Mouse (Mus musculus) megakaryocyte, embryonic 14.5 days (primary cell): ENCODE results near the gene Kpnb1. TPM values are rescaled to one million over a fixed set of nuclear protein-coding genes. Genes with fewer than 3 reads are reported as not detected.

ENCODE experiments used
- H3K27me3 ChIP-seq: replicated peaks from 2 replicates; pipeline ENCODE3; 2012; ENCODE audit warnings: inconsistent platforms
- H3K36me3 ChIP-seq: replicated peaks from 2 replicates; pipeline ENCODE3; 2012; ENCODE audit warnings: low read length, inconsistent platforms, mixed read lengths
- H3K4me1 ChIP-seq: 2 replicates; pipeline ENCODE4 v1.6.1; 2012; ENCODE audit warnings: inconsistent platforms
- H3K4me3 ChIP-seq: replicated peaks from 2 replicates; pipeline ENCODE3; 2012; ENCODE audit warnings: moderate library complexity, mild to moderate bottlenecking, inconsistent platforms
- H3K9me3 ChIP-seq: 2 replicates; pipeline ENCODE4 v1.6.1; 2012; ENCODE audit warnings: inconsistent platforms
- FLI1 ChIP-seq: IDR thresholded peaks from 2 replicates; pipeline ENCODE4 v1.6.1; 2012; ENCODE audit warnings: low read length, inconsistent platforms, mixed read lengths
- GATA1 ChIP-seq: IDR thresholded peaks from 3 replicates; pipeline ENCODE4 v1.6.1; 2012; ENCODE audit warnings: mixed read lengths, low read length, inconsistent platforms, borderline replicate concordance
- polyA plus RNA-seq: library from polyadenylated mRNA; stranded (reverse); fragments of >175 nt; gene quantifications from 2 replicates; pipeline ENCODE4 v1.2.3, GENCODE M21; 2012; ENCODE audit warnings: low replicate concordance; ENCODE audit not compliant: insufficient read depth

Gene Kpnb1
- polyA plus RNA-seq, 1 experiment, result 10.2 TPM

DNA sequence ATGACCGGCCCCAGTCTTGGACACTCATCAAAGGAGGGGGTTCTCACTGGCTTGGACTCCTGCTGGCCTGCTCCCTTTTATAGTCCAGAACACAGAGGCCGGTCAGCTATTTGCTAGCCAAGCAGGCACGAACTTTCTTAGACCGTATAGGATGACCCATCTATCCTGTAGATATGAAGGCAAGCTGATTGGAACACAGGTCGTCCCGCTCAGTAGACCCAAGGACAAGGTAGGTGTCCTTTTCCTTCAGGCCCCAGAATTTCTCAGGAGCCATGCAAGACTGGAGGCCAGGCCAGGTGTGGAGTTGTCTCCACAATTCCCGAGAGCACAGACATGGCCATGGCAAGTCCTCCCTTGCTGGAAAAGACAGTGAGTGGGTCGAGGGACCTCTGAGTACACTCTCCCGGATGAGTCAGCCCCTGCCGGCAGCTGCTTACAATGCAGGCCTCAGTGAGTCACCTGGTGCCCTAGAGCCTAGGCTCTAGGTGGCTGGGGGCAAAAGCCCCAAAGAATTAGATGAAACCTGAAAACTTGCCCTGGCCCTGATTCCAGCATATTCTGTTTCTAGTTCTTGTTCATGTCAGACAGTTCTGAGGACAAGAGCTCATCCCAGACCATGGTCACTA lies 34.9 kb downstream of the Kpnb1 start:
- Histone ChIP-seq H3K4me1 (peaks cover 58% of the 10 kb centered on the region), H3K36me3 (peaks cover 54% of the 10 kb centered on the region), H3K4me3 (no peak overlapping the region), H3K9me3 (no peaks in the 10 kb centered on the region), H3K27me3 (peaks cover 7% of the 10 kb centered on the region)
- TF ChIP-seq GATA1 (no peak), FLI1 (no peak)

DNA sequence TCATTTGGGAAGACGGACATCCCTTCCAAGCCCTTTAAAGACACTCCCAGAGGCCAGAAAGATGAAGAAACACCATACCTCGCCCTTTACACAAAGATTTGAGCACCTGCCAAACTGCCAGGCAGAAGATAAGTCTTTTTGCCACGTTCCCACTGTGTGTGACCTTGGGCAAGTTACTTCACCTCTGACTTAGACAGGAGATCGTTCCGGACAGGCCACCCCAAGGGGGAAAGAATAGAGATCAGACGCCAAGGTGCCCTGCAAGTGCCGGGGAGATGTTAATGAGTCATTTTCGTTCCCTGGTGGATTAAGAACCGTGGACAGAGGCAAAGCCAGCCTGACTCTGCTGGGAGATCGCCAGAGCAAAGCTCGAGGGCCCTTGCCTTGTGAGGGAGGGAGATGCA lies 35.7 kb downstream of the Kpnb1 start:
- H3K4me1 ChIP-seq, result peaks cover 59% of the 10 kb centered on the region
- peaks cover 7% of the 10 kb centered on the region for H3K27me3 ChIP-seq
- H3K9me3 ChIP-seq, result no peaks in the 10 kb centered on the region
- H3K36me3 ChIP-seq, result peaks cover 54% of the 10 kb centered on the region
- peak overlapping the region; percentile 98 for H3K4me3 ChIP-seq
- TF ChIP-seq FLI1, result no peak
- TF ChIP-seq GATA1, result no peak

DNA sequence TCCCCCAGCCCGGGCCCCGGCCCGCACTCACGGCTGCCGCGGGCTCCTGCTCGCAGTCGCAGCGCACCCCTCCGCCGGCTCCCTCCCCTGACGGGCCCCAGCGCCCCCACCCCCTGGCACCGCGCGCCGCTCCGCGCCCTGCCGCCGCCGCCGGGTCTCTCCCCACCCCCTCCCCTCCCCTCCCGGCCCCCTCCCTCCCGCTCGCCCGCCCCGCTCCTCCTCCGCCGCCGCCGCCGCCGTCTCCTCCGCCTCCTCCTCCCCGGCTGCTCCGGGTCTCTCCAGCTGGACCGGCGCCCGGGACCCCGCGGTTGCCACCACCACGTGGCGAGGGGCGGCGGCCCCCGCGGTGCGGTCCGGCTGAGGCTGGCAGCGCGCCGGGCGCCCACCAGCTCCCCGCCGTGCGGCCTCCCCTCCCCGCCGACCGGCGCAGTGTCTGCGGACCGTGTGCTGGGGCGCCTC lies 36.3 kb downstream of the Kpnb1 start, which contains the start of gene Tbkbp1:
Gene Tbkbp1 (minus strand): TSS at position 153 of the 459 bp plus-strand sequence.
- H3K27me3 ChIP-seq, result peaks cover 7% of the 10 kb centered on the region

DNA sequence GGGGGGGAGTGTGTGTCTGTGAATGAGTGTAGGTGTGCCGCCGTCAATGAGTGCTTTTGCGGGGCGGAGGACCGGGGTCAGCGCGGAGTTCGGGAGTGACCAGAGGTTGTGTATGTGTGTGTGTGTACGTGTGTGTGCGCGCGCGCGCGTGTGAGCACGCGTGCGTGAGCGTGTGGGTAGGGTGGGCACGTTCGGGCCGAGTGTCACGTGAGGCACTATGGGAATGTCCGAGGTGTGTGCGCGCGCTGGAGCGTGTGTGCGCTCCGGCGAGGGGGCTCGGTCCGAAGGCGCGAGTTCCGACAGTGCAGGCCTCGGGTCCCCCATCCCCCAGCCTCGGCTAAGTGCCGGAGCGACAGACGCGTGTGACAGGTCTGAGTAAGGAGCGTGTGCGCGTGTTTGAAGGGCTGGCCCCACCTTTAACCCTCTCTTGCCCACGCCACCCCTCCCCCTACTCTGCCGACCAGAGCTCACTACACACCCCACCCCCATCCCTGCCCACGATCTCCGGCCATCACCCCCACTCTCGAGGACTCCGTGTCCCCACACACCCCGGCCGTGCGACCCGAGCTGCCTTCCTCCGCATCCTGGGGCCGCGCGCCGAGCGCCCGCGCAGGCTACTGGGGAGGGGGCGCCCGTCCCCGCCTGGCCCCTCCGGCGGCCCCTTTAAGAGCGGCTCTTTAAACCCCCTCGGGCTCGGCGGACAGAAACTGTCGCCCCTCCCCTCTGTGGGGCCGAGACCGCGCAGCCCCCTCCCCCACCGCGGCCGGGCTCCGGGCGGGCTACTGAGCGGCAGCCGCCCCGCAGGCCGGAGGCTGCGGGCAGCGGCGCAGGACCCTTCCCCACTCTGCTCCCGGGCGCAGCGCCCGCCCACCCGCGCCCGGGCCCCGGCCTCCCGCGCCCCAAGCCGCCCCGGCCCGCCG lies 37.0 kb downstream of the Kpnb1 start:
- H3K27me3 ChIP-seq, result peaks cover 7% of the 10 kb centered on the region

More for the DNA sequence above, 36.3 kb downstream of the Kpnb1 start, which contains the start of gene Tbkbp1:
- Histone ChIP-seq H3K4me1 (peaks cover 64% of the 10 kb centered on the region), H3K36me3 (peaks cover 53% of the 10 kb centered on the region), H3K9me3 (no peaks in the 10 kb centered on the region), H3K4me3 (peak within 1 kb of the TSS; percentile 98)
- no peak for TF ChIP-seq FLI1
- no peak for TF ChIP-seq GATA1

GRCm38 (mm10) chr11:97149995-97150410 lies 37.7 kb downstream of the Kpnb1 start:
- Histone ChIP-seq H3K4me1 (peaks cover 77% of the 10 kb centered on the region), H3K36me3 (peaks cover 53% of the 10 kb centered on the region), H3K27me3 (peaks cover 7% of the 10 kb centered on the region), H3K4me3 (peak overlapping the region; percentile 98), H3K9me3 (no peaks in the 10 kb centered on the region)
- no peak for TF ChIP-seq GATA1
- no peak for TF ChIP-seq FLI1

More for the DNA sequence above, 37.0 kb downstream of the Kpnb1 start:
- Histone ChIP-seq H3K4me3 (peak overlapping the region; percentile 98), H3K9me3 (no peaks in the 10 kb centered on the region), H3K36me3 (peaks cover 53% of the 10 kb centered on the region), H3K4me1 (peaks cover 71% of the 10 kb centered on the region)
- no peak for TF ChIP-seq GATA1
- TF ChIP-seq FLI1, result no peak

GRCm38 (mm10) chr11:97149026-97149425 lies 38.7 kb downstream of the Kpnb1 start:
- Histone ChIP-seq H3K4me3 (peak overlapping the region; percentile 98), H3K4me1 (peaks cover 85% of the 10 kb centered on the region), H3K27me3 (peaks cover 7% of the 10 kb centered on the region), H3K9me3 (no peaks in the 10 kb centered on the region), H3K36me3 (peaks cover 53% of the 10 kb centered on the region)
- no peak for TF ChIP-seq GATA1
- no peak for TF ChIP-seq FLI1

DNA sequence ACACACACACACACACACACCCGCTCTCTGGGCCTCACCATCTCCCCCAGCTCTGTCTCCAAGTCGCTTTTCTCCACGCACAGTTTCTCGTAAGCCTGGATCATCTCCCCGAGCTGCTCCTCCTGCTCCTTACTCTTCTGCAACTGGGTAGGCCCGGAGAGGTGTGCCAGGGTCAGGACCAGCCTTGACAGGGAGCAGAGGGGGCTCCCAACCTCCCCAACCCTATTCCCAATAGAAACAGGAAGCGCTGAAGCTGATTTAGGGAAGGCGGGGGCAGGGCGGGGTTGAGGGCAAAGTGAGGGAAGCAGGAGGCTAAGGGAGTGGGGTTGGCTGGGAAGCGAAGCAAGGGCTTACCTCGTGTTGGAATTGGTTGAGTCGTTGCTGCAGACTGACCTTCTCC lies 39.1 kb downstream of the Kpnb1 start:
- Histone ChIP-seq H3K36me3 (peaks cover 53% of the 10 kb centered on the region), H3K27me3 (peaks cover 7% of the 10 kb centered on the region), H3K4me1 (peaks cover 87% of the 10 kb centered on the region), H3K4me3 (peak overlapping the region; percentile 98), H3K9me3 (no peaks in the 10 kb centered on the region)
- TF ChIP-seq GATA1 (no peak), FLI1 (no peak)

DNA sequence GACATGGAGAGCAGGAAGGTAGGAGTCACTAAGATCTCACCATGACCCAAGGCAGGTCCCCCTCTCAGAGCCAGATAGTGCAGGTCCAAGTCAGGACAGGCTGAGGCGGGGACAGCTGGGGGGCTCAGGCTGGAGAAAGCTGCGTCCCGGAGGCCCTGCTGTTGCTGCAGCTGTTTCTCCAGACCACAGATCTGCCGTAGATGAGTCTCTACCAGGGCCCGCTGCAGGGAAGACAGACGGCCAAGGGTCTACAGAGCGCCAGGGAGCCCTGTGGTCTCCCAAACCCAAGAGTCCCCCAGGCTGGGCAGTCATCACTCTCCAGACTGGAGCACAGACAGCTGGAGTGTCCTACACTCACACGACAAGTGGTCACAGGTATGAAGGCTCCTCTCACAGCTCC lies 40.3 kb downstream of the Kpnb1 start:
- no peak overlapping the region for H3K4me3 ChIP-seq
- H3K4me1 ChIP-seq, result peaks cover 92% of the 10 kb centered on the region
- H3K36me3 ChIP-seq, result peaks cover 57% of the 10 kb centered on the region
- peaks cover 7% of the 10 kb centered on the region for H3K27me3 ChIP-seq
- no peak for TF ChIP-seq GATA1
- no peak for TF ChIP-seq FLI1
- no peaks in the 10 kb centered on the region for H3K9me3 ChIP-seq

- Histone ChIP-seq H3K36me3 (peaks cover 58% of the 10 kb centered on the region), H3K4me1 (peaks cover 93% of the 10 kb centered on the region), H3K4me3 (no peak overlapping the region), H3K9me3 (no peaks in the 10 kb centered on the region), H3K27me3 (peaks cover 2% of the 10 kb centered on the region)
- TF ChIP-seq FLI1 (no peak), GATA1 (no peak)
These were observed 41.0 kb downstream of the Kpnb1 start for GRCm38 (mm10) chr11:97146724-97147123.
